Mouse (Mus musculus): ENCODE results near the gene Palld. TPM values are rescaled to one million over a fixed set of nuclear protein-coding genes. Genes with fewer than 3 reads are reported as not detected.

Palld gene
- polyA plus RNA-seq, 2 experiments from 2014 or later = 0.79 to 0.89 TPM

- no peak for ATAC-seq
These were observed 352.9 kb downstream of the Palld start for GRCm38 (mm10) chr8:61549585-61549984.

DNA sequence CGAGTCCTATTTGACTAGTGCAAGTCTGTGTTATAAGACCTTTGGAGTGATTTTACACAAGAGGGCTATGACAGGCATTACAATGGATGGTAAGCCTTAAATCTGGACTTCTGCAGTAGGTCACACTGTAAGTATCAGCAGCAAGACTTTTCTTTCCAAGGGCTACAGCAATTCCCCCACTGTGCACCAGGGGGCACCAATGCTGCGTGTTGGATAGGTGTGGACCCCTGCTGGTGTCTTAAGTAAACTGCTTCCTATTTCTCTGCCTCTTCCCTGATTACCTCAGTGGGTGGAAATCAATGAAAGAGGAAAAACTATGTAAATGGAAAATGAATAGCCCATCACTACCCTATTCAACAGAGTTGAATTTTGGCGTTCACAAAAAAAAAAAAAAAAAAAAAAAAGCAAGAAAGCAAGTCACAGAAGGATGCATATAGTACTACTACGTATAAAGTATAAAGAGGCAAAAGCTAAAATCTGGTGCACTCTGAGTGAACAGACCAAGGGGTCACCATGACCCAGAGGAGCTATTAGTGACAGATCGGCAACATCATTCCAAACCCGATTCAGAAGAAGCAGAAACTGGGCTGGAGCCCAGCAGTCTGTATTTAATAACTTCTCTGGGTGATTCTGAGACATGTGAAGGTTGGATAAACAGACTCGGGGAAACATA lies 362.5 kb downstream of the Palld start:
- peak; percentile 99 for ATAC-seq

DNA sequence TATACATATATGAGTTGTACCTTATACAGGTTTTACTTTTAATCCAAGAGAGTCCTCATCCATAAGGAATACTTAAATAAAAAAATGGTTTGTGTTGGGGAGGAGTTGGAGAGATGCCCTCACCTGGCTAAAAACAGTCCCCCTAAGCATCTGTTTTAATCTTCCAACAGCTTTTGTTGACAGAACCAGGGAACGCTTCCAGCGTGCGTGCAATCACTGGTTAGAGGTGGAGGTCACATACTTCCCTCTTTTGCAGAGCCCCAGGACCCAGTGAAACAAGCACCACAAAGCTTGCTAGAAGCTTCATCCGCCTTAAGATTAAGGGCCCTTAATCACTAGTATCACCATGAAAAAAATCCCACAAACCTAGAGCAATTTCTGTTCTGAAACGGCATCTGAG lies 365.0 kb downstream of the Palld start:
- no peak for ATAC-seq

GRCm38 (mm10) chr8:61535472-61535871 lies 367.0 kb downstream of the Palld start:
- ATAC-seq = no peak

DNA sequence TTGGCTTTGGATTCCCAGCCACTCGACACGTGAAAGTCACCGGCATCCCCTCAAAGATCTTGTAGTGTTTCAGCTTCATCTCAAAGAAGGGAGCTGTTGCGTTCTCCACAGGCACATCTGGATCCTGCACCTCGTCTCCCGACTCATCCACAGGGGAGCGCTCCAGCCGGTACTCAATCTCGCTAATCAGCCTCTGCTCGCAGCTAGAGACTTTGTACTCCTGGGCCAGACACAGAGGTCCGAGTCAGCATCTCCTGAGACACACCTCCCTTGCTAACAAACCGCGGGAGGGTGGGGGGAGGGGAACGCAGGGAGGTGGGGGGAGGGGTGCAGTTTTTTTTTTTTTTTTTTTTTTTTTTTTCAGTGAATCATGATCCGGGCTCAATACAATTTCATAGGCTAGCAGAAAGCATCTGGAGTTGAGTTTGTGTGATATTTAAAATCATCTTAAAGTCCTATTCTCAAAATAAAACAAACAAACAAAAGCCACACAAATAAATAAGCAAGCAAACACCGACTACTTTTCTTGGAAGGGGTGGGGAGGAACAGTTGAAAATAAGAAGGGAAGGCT lies 369.0 kb downstream of the Palld start:
- ATAC-seq = no peak

- no peak for ATAC-seq
These were observed 369.7 kb downstream of the Palld start for GRCm38 (mm10) chr8:61532831-61533230.

DNA sequence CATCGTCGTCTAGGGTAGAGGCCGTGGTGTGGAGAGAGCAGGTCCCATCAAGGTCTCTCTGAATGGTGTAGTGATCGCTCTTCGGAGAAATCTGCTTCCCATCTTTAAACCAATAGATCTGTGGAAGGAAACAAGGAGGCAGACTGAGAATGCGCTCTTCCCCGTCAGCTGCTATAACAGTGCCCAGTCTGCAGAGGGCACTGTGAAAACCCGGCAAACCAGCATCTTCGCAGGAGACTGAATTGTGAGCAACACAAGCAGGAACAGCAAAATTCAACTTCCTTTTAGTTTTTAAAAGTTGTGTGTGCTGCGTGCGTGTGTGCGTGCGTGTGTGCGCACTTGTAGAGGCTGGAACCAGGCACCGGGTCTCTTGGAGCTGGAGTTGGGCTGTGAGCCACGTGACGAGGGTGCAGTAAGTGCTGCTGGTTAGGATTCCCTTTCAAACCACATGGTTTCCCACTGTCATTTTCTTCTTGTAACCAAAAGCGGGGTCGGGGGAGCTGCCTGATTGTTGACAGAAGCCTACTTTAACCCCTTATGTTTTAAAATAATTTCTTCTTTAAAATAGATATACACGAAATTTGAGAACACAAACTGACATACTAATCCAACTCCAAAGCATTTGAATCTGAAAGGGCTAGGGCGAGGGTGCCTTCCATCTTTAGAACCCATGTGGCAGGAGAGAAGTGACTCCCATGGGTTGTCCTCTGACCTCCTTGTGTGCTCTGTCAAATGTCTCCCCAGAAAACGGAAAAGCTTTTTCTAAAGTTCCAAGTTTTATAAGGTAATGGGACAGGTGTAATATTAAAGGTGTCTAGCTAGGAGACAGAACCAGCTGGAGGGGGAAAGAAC lies 370.3 kb downstream of the Palld start:
- ATAC-seq = no peak

- no peak for ATAC-seq
These were observed 373.8 kb downstream of the Palld start for GRCm38 (mm10) chr8:61528642-61529041.

DNA sequence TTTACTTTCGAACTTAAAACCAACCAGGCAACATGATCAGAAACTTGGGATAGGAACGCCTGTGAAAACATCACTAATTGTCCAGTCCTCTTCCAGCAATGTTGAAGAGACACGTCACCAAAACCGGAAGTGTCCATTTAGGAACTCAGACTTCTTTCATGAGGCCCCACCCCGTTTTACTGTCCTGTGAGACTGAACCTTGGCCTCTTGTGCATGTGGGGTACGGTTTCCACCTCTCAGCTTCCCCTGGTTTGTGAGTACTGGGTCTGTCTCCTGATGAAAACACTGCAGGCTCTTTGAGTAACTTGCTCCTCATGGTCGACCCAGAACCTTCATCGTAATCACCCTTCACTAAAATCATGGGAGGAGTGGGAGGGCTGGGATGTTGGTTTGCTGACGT lies 374.3 kb downstream of the Palld start:
- ATAC-seq = no peak

GRCm38 (mm10) chr8:61527037-61527436 lies 375.5 kb downstream of the Palld start:
- no peak for ATAC-seq

- ATAC-seq = peak; percentile 51
These were observed 380.4 kb downstream of the Palld start for GRCm38 (mm10) chr8:61522132-61522531.

- ATAC-seq = peak; percentile 64
These were observed 384.8 kb downstream of the Palld start for GRCm38 (mm10) chr8:61517502-61518185.

- no peak for ATAC-seq
These were observed 385.6 kb downstream of the Palld start for GRCm38 (mm10) chr8:61516745-61517501.

GRCm38 (mm10) chr8:61515931-61516744 lies 386.4 kb downstream of the Palld start:
- ATAC-seq = peak; percentile 89

- no peak for ATAC-seq
These were observed 387.2 kb downstream of the Palld start for GRCm38 (mm10) chr8:61515110-61515930.

DNA sequence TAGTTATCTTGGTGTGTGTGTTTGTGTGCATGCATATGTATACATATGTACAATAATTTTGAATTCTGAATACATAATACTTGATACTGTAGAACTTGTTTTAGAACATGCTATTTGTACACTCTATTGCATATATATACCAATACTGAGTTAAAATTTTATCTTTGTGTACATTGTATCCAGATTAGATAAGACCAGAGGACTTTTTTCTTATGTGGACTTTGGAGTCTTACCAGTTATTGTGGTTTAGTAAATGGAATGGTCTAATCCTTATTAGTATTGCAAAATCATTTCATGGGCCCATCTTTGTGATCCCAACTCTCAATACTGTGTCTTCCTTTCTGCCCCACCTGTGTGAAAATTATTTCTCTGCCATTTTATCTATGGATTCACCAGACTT lies 400.2 kb downstream of the Palld start:
- ATAC-seq = no peak

DNA sequence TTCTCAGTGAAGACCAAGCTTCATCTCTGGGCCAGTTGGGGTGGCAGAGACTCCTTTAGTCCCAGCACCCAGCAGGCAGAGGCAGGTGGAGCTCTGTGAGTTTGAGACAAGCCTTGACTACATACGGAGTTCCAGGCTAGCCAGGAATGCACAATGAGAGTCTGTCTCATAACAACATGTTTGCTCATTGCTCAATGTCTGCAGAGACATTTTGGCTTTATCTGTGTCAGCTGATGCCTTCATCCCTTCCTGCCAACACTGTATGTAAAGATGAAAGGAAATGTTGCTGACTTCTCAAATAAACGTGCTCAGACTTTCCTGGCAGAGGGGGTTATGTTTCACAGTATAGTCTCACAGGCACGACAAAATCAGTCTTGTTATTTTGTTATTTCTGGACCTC lies 401.6 kb downstream of the Palld start:
- no peak for ATAC-seq

DNA sequence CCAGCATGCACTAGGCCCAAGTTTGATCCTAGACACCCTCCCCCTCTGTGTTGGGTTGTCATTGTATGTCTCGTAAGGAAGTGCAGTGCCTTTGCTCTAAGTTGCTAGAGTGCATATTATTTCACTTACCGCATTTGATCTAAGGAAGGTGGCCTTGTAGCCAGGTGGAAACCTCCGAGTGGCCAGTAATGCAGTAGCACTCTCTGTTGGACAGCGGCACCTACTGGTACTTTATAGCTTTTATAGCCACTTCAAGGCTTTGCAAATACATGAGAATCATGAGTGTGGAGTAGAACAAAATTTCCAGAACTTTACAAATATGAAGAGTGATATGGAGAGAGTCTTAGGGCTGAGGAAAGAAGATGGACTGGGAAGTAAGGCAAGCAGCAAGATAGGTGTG lies 403.5 kb downstream of the Palld start:
- ATAC-seq = no peak

DNA sequence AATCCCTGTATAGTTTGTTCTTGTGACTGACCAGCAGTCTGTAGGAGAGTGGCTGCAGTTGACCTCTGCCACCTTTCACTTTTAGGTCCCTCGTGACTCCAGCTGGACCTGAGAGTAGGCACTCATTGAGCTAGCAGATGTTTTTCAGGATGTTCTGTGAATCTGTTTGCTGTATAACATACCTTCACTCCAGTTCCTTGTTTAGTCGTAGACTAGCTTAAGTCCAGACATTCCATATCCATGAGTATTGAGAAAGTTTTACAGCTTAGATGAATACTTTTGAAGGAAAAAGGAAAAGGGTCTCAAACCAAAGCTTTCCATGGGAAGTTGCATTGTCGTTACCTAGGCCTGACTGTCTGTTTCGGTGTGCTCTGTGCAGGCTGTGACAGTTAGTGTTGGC lies 405.4 kb downstream of the Palld start:
- no peak for ATAC-seq

GRCm38 (mm10) chr8:61488631-61489030 lies 413.9 kb downstream of the Palld start:
- no peak for ATAC-seq

All from CD4-positive, CD25-positive, alpha-beta regulatory T cell, adult 4 months (primary cell).